Mouse (Mus musculus) urinary bladder, postnatal 36 days (tissue): ENCODE measurements around the gene Iffo1.

Experiments
- DNase-seq, 2 experiments: peaks; one replicate each; pipeline ENCODE4 v3.0.0; 2022; ENCODE audit warnings: low spot score in 2 of 2, mixed read lengths in 1 of 2

Gene Iffo1

GRCm38 (mm10) chr6:125142436-125142835 is 2.6 kb upstream of the Iffo1 start:
- DNase-seq, result no peak

DNA sequence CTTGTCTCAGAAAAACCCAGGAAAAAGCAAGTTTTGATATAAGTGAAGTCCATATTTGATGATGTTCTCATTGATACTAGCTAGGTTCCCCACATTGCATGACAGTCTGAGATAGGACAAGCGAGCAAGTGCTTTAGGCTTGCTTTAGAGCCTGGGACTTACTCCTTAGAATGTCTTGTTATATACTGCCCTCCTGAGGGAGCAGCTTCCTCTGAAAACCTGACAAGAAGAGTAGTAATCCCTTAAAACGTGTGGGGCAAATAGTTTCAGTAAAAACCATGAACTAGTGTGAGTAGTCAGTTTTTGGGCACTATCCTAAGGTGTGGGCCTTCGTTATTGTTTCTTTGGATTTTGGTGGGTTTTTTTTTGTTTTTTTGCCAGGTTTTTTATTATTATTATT is 1.9 kb upstream of the Iffo1 start:
- no peak for DNase-seq

DNA sequence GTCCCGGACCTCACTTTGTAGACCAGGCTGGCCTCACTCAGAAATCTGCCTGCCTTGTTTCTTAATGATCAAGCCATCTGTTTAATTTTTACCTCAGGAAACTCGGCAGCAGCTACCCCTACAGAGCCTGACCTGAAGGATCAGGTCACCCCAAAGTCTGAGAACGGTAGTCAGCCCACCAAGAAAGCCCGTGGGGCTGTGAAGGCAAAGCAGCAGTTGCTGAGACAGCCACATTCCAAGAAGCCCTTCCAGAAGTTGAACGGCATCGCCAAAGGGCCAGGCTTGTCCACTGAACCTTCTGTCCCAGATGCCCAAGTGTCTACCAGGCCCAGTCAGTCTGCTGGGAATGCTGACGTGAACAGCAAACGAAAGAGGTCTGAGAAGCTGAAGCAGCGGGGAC is 1.1 kb upstream of the Iffo1 start:
- DNase-seq, result no peak

- no peak for DNase-seq
Measured at GRCm38 (mm10) chr6:125145479-125145951, 474 bp downstream of the Iffo1 start.

GRCm38 (mm10) chr6:125146148-125146547 is 1.1 kb downstream of the Iffo1 start:
- DNase-seq, result no peak

- DNase-seq, result no peak
Measured at GRCm38 (mm10) chr6:125146797-125147196, 1.8 kb downstream of the Iffo1 start.

DNA sequence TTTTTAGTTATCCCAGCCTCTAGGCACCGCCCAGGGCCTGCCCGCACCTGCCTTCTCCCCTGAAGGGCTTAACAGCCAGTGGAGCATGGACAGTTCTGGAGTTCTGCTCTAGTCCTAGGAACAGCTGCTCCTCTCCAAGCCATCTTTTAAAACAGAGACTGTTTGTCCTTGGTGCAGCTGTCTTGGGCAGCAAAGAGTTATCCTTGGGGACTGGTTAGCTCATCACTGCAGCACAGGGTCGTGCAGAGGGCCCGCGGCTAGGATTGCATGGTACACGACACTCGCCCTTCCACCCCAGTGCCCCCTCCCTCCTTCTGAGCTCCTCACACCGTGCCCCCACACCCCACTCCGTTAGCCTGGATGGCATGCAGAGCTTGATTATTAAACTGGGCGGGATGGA is 2.3 kb downstream of the Iffo1 start:
- DNase-seq, result no peak

DNA sequence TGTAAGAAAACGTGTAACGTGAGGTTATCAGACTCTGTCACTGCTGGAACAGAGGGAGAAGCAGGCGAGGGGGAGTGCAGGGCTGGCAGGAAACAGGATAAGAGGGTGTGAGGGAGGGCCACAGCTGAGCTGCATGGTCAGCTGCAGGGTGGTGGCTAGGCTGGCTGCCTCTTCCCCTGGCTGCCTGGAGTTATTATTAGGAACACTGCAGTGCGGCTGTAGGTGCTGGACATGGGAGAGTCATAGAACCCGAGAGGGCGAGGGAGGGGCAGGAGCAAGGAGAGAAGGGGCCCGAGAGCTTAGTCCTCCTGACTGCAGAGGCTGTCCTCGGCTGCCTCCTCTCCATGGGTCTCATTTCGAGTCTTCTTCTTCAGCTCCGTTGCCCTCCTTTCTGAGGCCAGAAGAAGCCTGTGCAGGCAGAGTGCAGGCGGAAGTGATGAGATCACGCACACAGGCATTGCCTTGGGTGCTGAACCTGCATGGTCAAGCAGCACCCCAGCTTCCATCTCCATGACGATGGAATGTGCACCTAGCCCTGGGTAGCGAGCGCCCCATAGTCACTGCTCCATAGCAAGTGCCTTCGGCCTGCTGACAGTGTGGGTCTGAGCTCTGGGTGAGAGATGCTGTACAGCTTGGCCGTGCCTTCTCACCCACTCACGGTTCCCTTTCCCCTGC is 3.3 kb downstream of the Iffo1 start:
- DNase-seq, result no peak

DNA sequence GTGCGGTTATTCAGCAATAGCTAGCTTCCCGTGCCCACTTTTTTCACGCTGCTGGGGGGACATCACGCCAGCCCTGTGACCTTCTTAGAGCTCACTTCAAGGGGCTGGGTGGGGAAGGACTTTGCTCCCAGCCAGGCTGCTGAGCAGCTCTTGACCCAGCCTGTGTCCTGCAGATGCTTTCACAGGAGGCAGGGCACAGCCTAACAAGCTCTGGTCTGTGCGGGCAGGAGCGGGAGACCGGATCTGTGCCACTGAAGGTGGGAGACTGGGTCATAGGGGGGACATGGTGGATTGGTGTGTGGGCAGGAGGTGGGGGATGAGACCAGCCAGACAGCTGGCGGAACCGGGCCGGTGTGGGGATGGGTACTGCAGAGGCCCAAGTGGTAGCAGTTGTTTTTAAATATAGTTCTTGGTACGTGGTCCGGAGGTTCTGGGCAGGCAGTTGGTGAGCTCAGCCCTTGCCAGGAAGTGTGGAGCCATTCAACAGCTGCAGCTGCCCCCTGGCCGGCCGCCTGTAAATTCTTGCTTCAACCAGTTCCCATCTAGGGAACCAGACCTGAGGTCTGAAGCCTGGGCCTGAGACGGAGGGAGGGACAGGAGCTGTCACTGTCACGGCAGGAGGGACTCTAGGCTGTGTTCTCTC is 4.0 kb downstream of the Iffo1 start:
- DNase-seq, result no peak

- DNase-seq, result no peak
Measured at GRCm38 (mm10) chr6:125149569-125149950, 4.5 kb downstream of the Iffo1 start.

DNA sequence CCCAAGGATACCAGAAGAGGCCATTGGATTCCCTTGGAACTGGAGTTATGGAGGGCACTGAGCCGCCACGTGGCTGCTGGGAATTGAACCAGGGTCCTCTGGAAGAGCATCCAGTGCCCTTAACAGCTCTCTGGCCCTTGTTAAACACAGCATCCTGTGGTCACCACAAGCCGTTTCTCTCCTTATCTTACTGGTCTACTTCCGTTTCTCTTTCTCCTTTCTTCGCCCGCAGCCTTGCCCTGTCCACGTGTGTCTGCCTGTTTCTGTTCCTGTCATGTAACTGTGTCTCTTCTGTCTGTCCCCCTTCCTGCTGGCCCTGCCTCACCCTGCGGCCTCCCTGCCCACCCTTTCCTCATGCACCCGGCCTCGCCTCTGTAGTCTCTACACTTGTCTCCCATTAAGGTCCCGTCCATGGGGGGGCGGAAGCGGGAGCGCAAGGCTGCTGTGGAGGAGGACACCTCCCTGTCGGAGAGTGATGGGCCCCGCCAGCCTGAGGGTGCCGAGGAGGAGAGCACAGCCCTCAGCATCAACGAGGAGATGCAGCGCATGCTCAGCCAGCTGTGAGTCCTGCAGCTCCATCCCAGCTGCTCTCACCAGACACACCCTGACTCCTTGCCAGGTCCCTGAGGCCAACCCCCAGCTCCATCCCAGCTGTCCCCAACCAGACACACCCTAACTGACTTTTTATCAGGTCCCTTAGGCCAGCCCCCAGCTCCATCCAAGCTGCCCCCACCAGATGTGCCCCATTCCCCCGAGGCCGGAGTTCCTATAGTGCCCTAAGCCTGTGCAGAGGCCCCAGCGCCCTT is 7.4 kb downstream of the Iffo1 start:
- peak; percentile 40 to 43 for DNase-seq

- DNase-seq, result no peak
Measured at GRCm38 (mm10) chr6:125153018-125153389, 8.0 kb downstream of the Iffo1 start.

GRCm38 (mm10) chr6:125153682-125154081 is 8.6 kb downstream of the Iffo1 start:
- DNase-seq, result no peak

GRCm38 (mm10) chr6:125154550-125154949 is 9.5 kb downstream of the Iffo1 start:
- DNase-seq, result no peak

DNA sequence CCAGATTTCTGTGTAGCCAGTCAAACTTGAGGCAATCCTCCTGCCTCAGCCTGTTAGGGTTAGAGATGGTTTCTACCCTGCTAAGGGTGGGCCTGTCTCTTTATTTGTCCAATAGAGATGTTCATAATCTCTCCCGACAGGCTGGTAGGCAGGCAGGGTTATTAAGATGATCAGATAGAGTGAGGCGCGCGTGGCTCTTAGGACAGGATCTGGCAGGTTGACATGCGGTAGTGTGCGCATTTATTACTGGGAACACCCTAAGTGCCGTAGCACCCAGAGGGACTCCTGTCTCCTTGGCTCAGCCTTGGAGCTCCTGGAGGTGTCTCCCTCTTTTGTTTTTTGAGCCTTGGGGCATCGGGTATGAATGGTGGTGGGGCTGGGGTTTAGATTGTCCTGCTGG is 10.2 kb downstream of the Iffo1 start:
- no peak for DNase-seq

GRCm38 (mm10) chr6:125156491-125156890 is 11.4 kb downstream of the Iffo1 start:
- no peak for DNase-seq

GRCm38 (mm10) chr6:125156903-125157614 is 12.0 kb downstream of the Iffo1 start:
- no peak for DNase-seq

GRCm38 (mm10) chr6:125158944-125159492 is 14.0 kb downstream of the Iffo1 start:
- no peak for DNase-seq

DNA sequence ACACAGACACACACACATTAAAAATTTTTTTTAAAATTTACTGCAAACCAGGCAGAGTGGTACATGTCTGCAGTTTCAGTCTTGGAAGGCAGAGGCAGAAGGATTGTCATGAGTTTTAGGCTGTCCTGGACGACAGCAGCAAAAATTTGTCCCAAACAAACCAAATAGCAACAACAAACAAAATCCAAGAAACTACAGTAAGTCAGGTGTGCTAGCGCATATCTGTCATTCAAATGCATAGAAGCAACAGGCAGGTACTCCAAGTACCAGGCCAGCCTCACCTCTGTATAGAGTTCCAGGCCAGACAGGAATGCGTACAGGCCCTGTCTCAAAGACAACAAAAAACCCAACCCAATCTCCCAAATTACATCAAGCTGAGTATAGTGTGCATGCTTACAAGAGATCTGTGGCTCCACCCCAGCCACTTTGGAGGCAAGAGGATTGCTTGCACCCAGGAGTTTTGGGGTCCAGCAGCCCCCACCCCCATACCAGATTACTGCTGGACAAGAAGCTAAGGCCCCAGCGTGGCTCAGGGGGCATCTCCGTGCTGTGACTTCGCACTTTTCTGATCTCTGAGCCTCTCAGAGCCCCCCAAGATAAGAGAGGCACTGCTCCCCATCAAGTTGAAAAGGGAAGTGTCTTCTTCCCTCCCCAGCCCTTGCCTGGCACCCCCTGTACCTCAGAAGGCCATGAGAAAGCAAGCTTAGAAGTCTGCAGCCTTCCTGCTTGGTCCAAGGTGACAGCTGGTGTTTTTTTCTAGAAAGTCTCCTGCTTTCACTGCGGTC is 14.9 kb downstream of the Iffo1 start:
- DNase-seq, result no peak

DNA sequence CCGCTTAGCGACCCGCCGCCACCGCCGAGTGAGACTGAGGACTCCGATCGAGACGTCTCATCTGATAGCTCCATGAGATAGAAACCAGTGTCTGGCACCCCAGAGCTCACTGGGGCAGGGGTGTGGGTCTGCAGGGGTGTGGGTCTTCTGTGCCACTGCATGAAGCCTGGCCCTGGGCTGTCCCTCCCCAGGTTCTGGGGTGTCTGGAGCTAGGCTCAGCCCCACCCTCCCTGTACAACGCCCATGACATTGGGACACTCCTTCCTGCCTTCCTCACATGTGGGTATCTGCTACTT is 15.5 kb downstream of the Iffo1 start:
- DNase-seq, result no peak
